Mouse (Mus musculus) cerebellum, adult 2 months (tissue): ENCODE results near the gene Coil.

Experiments used
- CTCF ChIP-seq: fragments of 200-500 bp; IDR thresholded peaks from 2 replicates; pipeline ENCODE4 v1.5.1; 2011; ENCODE audit warnings: low read depth, mild to moderate bottlenecking, control low read depth, low read length, moderate library complexity, borderline replicate concordance; ENCODE audit not compliant: insufficient read depth
- POLR2A ChIP-seq: fragments of 200-500 bp; IDR thresholded peaks from 2 replicates; pipeline ENCODE4 v1.6.1; 2011; ENCODE audit warnings: low read length, control low read depth, borderline replicate concordance; ENCODE audit not compliant: insufficient read depth

DNA sequence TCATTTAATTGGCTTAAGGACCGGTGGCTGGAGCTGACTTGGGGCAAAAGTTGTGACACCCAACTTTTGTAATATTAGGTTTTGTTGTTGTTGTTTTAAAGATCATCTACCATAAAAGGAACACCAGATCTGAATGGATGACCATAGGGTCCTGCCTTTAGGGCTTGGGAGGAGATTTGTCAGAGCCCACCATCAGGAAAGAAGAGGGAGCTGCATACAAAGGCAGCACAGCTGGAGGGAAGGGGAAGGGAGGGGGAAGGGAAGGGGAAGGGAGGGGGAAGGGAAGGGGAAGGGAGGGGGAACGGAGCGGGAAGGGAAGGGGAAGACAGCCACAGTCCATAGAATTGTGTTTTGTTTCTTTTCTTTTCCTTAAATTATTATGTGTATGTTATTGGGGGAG, 28.4 kb downstream of the Coil start:
- no peak for TF ChIP-seq CTCF
- no peak for TF ChIP-seq POLR2A
